29 mouse cellular contexts compared by ENCODE assay signal in genomic region chr3:107786344-107786743, GRCm38 (mm10).
"Had no signal": no experiment of that assay in that cellular context is flagged by ENCODE, and none has a peak within 500 bp of the region (broad histone marks: within the 10 kb centered on the region; RNA-seq: fewer than 3 reads in every experiment).

No protein-coding gene starts in this region.

- H3K4me3 ChIP-seq: heart, embryonic 12.5 days; heart, embryonic 15.5 days; hindbrain, embryonic 10.5 days; hindbrain, embryonic 12.5 days; hindbrain, embryonic 13.5 days; hindbrain, embryonic 15.5 days; intestine, embryonic 15.5 days; kidney, embryonic 15.5 days; layer of hippocampus, adult 2 months; left cerebral cortex, adult 2 months had no signal

- H3K4me2 ChIP-seq: heart, embryonic 12.5 days; heart, embryonic 15.5 days; hindbrain, embryonic 12.5 days; hindbrain, embryonic 13.5 days; hindbrain, embryonic 14.5 days; hindbrain, embryonic 15.5 days had no signal

- H3K9me3 ChIP-seq: heart, embryonic 12.5 days; heart, embryonic 15.5 days; hindbrain, embryonic 10.5 days; hindbrain, embryonic 12.5 days; hindbrain, embryonic 13.5 days; hindbrain, embryonic 15.5 days; intestine, embryonic 15.5 days; kidney, embryonic 15.5 days had no signal

- H3K27ac ChIP-seq: heart, embryonic 15.5 days; hindbrain, embryonic 12.5 days; hindbrain, embryonic 13.5 days; hindbrain, embryonic 14.5 days; hindbrain, embryonic 15.5 days; hindbrain, postnatal 0 days; intestine, embryonic 15.5 days; kidney, postnatal 0 days; left cerebral cortex, adult 2 months had no signal

- DNase-seq: heart, postnatal 14 days; heart, postnatal 4 days; kidney, adult 11 months; kidney, adult 18-20 months; kidney, adult 2 months; kidney, adult 8-10 months; kidney, adult 9 months; kidney, postnatal 10 days; kidney, postnatal 14 days; kidney, postnatal 25 days; kidney, postnatal 36 days; layer of hippocampus, adult 9-11 months; layer of hippocampus, postnatal 36 days had no signal

- H3K9ac ChIP-seq: heart, embryonic 12.5 days; heart, embryonic 15.5 days; hindbrain, embryonic 12.5 days; hindbrain, embryonic 14.5 days; hindbrain, embryonic 15.5 days; intestine, embryonic 15.5 days; kidney, embryonic 15.5 days had no signal

- H3K27me3 ChIP-seq: heart, embryonic 12.5 days; heart, embryonic 15.5 days; hindbrain, embryonic 12.5 days; hindbrain, embryonic 13.5 days; hindbrain, embryonic 15.5 days; intestine, embryonic 15.5 days; kidney, embryonic 15.5 days had no signal

- H3K36me3 ChIP-seq: heart, embryonic 12.5 days; heart, embryonic 15.5 days; hindbrain, embryonic 10.5 days; hindbrain, embryonic 12.5 days; hindbrain, embryonic 13.5 days; hindbrain, embryonic 15.5 days; intestine, embryonic 15.5 days; kidney, embryonic 15.5 days had no signal

- ATAC-seq: hindbrain, postnatal 0 days; inflammation-experienced regulatory T-cells, adult 6 months; intestine, embryonic 15.5 days; intestine, embryonic 16.5 days; intestine, postnatal 0 days had no signal
